9 mouse cellular contexts compared by ENCODE assay signal in the genomic region with DNA sequence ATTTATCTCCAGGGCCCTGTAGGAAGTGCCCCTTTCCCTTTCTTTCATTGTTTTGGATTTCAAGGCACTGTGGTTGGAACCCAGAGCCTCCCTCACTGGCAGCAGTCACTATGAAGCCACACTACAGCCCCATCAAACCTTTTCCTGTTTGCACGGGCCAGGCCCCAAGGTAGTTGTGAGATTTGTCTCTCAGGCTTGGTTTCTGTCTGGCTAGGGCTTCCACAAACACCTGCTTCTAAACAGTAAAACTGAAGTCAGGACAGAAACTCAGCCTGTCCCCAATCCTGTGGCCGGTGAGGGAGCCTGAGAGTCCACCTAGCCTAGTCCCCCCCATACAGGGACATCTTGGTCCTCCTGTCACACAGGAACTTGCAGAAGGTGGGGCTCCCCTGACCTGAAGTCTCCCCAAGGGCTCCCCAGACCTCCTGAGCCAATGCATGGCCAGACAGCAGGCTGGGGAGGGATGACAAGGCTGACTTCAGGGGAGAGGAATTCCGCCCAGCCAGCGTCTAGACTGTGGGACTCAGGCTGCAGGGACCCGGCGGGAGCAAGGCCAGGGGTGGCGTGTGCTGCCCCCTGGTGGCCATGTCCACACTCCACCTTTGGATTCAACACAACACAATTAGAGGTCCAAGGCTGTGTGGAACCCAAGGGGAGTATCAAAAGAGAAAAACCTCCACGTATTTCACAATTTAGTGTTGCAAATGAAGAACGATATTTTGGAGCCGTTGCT. TPM values are rescaled to one million over a fixed set of nuclear protein-coding genes. Genes with fewer than 3 reads are reported as not detected.
DNase-seq lines count a peak whose midpoint lies in the region; ATAC-seq and TF ChIP-seq lines count a peak whose summit lies in the region.
"Had no signal": no experiment of that assay in that cellular context is flagged by ENCODE, and none has a peak within 500 bp of the region (broad histone marks: within the 10 kb centered on the region; RNA-seq: fewer than 3 reads in every experiment).

No protein-coding gene starts in this region.

- H3K27ac ChIP-seq in cerebellum, adult 2 months (ENCODE audit: insufficient read depth, low read length): no peak overlapping the region
- H3K27ac ChIP-seq in forebrain, embryonic 16.5 days (ENCODE audit: low read length): no peak overlapping the region
- no peak overlapping the region; the same call in 1 of the 2 replicates for H3K27ac ChIP-seq in hindbrain, embryonic 10.5 days
- H3K27ac ChIP-seq in left cerebral cortex, adult 2 months: no peak overlapping the region
- H3K27ac ChIP-seq: macrophage had no signal

- no peaks in the 10 kb centered on the region for H3K9me3 ChIP-seq in forebrain, embryonic 16.5 days (ENCODE audit: control insufficient read depth, low read length)
- no peaks in the 10 kb centered on the region for H3K9me3 ChIP-seq in hindbrain, embryonic 10.5 days
- no peaks in the 10 kb centered on the region for H3K9me3 ChIP-seq in megakaryocyte, embryonic 14.5 days

- no peak overlapping the region for H3K4me2 ChIP-seq in forebrain, embryonic 16.5 days (ENCODE audit: low read length)

- intact Hi-C loops in left cerebral cortex, adult 2 months (cut with DNase I): loop anchor here (1.0 kb wide), 1 partner anchor 60 kb away; no protein-coding TSS in a partner anchor

- WGBS in cerebellum, adult 2 months: 16% methylated on average over 10 of the region's 10 CpGs
- 10% methylated on average over 10 of the region's 10 CpGs for WGBS in forebrain, embryonic 16.5 days
- 12% methylated on average over 10 of the region's 10 CpGs for WGBS in hindbrain, embryonic 10.5 days

- TF ChIP-seq CTCF in Patski (IDR thresholded peaks at IDR 0.05): no peak
- TF ChIP-seq CTCF in cerebellum, adult 2 months (IDR thresholded peaks at IDR 0.05; ENCODE audit: borderline replicate concordance, insufficient read depth, low read depth, low read length): peak; percentile 99
- TF ChIP-seq CTCF in left cerebral cortex, adult 2 months (IDR thresholded peaks at IDR 0.05): peak; percentile 96

- POLR2A ChIA-PET in Patski (lab: Charles Lee): no interaction called here

- no peak overlapping the region for H3K9ac ChIP-seq in forebrain, embryonic 16.5 days (replicated peaks; ENCODE audit: low read depth, low read length)

- no peak overlapping the region for H3K4me3 ChIP-seq in cerebellum, adult 2 months (replicated peaks; ENCODE audit: insufficient read depth, low read depth, low read length)
- no peak overlapping the region for H3K4me3 ChIP-seq in forebrain, embryonic 16.5 days (replicated peaks; ENCODE audit: low read length)
- H3K4me3 ChIP-seq in hindbrain, embryonic 10.5 days: no peak overlapping the region
- no peak overlapping the region for H3K4me3 ChIP-seq in left cerebral cortex, adult 2 months
- H3K4me3 ChIP-seq in megakaryocyte, embryonic 14.5 days (replicated peaks): peak overlapping the region; percentile 74

- H3K4me1 ChIP-seq in cerebellum, adult 2 months (ENCODE audit: control insufficient read depth, insufficient read depth, low read length): peaks cover 4% of the 10 kb centered on the region
- H3K4me1 ChIP-seq in forebrain, embryonic 16.5 days (replicated peaks; ENCODE audit: control insufficient read depth, insufficient read depth, low read length): peaks cover 6% of the 10 kb centered on the region; the same call in 1 of the 2 replicates
- H3K4me1 ChIP-seq in hindbrain, embryonic 10.5 days (replicated peaks): peaks cover 16% of the 10 kb centered on the region
- peaks cover 50% of the 10 kb centered on the region for H3K4me1 ChIP-seq in megakaryocyte, embryonic 14.5 days

- no peak for DNase-seq in Patski (ENCODE audit: low read depth, low spot score)
- DNase-seq in cerebellum, adult 2 months: peak; percentile 82 to 85
- peak; percentile 87 for DNase-seq in hindbrain, embryonic 10.5 days (ENCODE audit: low spot score)
- peak; percentile 69 to 72 for DNase-seq in left cerebral cortex, adult 2 months (ENCODE audit: extremely low spot score in 1 of 2, low spot score in 2 of 2)
- peak; percentile 72 for DNase-seq in retina, postnatal 7 days (ENCODE audit: low read depth, low spot score)
- peak; percentile 89 for DNase-seq in urinary bladder, postnatal 14 days (ENCODE audit: low spot score)

- H3K27me3 ChIP-seq in Patski: no peaks in the 10 kb centered on the region
- H3K27me3 ChIP-seq in cerebellum, adult 2 months (ENCODE audit: control insufficient read depth, insufficient read depth, low read length): no peaks in the 10 kb centered on the region
- peaks cover 24% of the 10 kb centered on the region for H3K27me3 ChIP-seq in forebrain, embryonic 16.5 days (replicated peaks; ENCODE audit: control insufficient read depth, insufficient read depth, low read length)
- peaks cover 62% of the 10 kb centered on the region for H3K27me3 ChIP-seq in hindbrain, embryonic 10.5 days (ENCODE audit: insufficient read depth, poor library complexity, severe bottlenecking)
- peaks cover 67% of the 10 kb centered on the region for H3K27me3 ChIP-seq in megakaryocyte, embryonic 14.5 days (replicated peaks)

- peak; percentile 51 for ATAC-seq in Patski
- ATAC-seq in forebrain, embryonic 16.5 days: peak; percentile 83

- in situ Hi-C loops in Patski (cut with MboI; ENCODE audit: low pct_unique_long_range_greater_than_20kb): no loop called here

- H3K36me3 ChIP-seq in forebrain, embryonic 16.5 days (ENCODE audit: control insufficient read depth, insufficient read depth): no peaks in the 10 kb centered on the region
- no peaks in the 10 kb centered on the region for H3K36me3 ChIP-seq in hindbrain, embryonic 10.5 days
- H3K36me3 ChIP-seq in megakaryocyte, embryonic 14.5 days (replicated peaks; ENCODE audit: low read length): no peaks in the 10 kb centered on the region

- no peak for TF ChIP-seq POLR2A in cerebellum, adult 2 months (IDR thresholded peaks at IDR 0.05; ENCODE audit: borderline replicate concordance, insufficient read depth, low read length)

- CTCF ChIA-PET in Patski (lab: Charles Lee): interaction anchor here (2.9 to 10.2 kb wide), 2 partner anchors 33 to 60 kb away, joined by 10 to 130 read pairs; a partner anchor contains a TSS

RNA-seq across cellular contexts. Expression of a gene that starts 26.9 kb away (rescaled TPM):
- 7.2 TPM for polyA plus RNA-seq in Patski (2021)
- polyA plus RNA-seq in cerebellum, adult 2 months (2012; rRNA removed): 21.0 and 23.0 TPM in 2 replicates
- polyA plus RNA-seq in forebrain, embryonic 16.5 days (2015; fragmentation: Nextera tagmentation; extraction: Ambion mirVana): 41.0 and 47.4 TPM in 2 replicates
- 7.1 and 8.6 TPM in 2 replicates for polyA plus RNA-seq in hindbrain, embryonic 10.5 days (2016; fragmentation: Nextera tagmentation; extraction: Ambion mirVana)
- total RNA-seq in left cerebral cortex, adult 2 months (2021): 100 to 1,000 TPM in 1 of 2 experiments, 10 to 100 TPM in 1; 66.6 to 111 TPM
- 0.41 and 1.1 TPM in 2 replicates for polyA plus RNA-seq in megakaryocyte, embryonic 14.5 days (2012; ENCODE audit: insufficient read depth, low replicate concordance)

RNA-seq across cellular contexts. Expression of a gene that starts 37.6 kb away (rescaled TPM):
- polyA plus RNA-seq in Patski (2021): 0.33 TPM
- 126 and 136 TPM in 2 replicates for polyA plus RNA-seq in cerebellum, adult 2 months (2012; rRNA removed)
- polyA plus RNA-seq in forebrain, embryonic 16.5 days (2015; fragmentation: Nextera tagmentation; extraction: Ambion mirVana): 37.6 and 45.4 TPM in 2 replicates
- 4.6 and 9.8 TPM in 2 replicates for polyA plus RNA-seq in hindbrain, embryonic 10.5 days (2016; fragmentation: Nextera tagmentation; extraction: Ambion mirVana)
- 100 to 1,000 TPM; 100 to 116 TPM for total RNA-seq in left cerebral cortex, adult 2 months (2021)
- 0.06 TPM in 1 of 2 replicates, not detected in the other for polyA plus RNA-seq in megakaryocyte, embryonic 14.5 days (2012; ENCODE audit: insufficient read depth, low replicate concordance)
- polyA plus RNA-seq: macrophage had no signal

RNA-seq across cellular contexts. Expression of a gene that starts 49.4 kb away (rescaled TPM):
- polyA plus RNA-seq in Patski (2021): 14.3 TPM
- polyA plus RNA-seq in cerebellum, adult 2 months (2012; rRNA removed): 75.2 and 77.0 TPM in 2 replicates
- 48.1 and 54.0 TPM in 2 replicates for polyA plus RNA-seq in forebrain, embryonic 16.5 days (2015; fragmentation: Nextera tagmentation; extraction: Ambion mirVana)
- polyA plus RNA-seq in hindbrain, embryonic 10.5 days (2016; fragmentation: Nextera tagmentation; extraction: Ambion mirVana): 16.9 and 26.7 TPM in 2 replicates
- total RNA-seq in left cerebral cortex, adult 2 months (2021): 10 to 100 TPM; 61.3 to 62.5 TPM
- 1.9 and 7.5 TPM in 2 replicates for polyA plus RNA-seq in megakaryocyte, embryonic 14.5 days (2012; ENCODE audit: insufficient read depth, low replicate concordance)

RNA-seq across cellular contexts. Expression of a gene that starts 58.0 kb away (rescaled TPM):
- 53.8 TPM for polyA plus RNA-seq in Patski (2021)
- polyA plus RNA-seq in cerebellum, adult 2 months (2012; rRNA removed): 30.6 and 33.3 TPM in 2 replicates
- polyA plus RNA-seq in forebrain, embryonic 16.5 days (2015; fragmentation: Nextera tagmentation; extraction: Ambion mirVana): 5.8 and 7.0 TPM in 2 replicates
- 9.8 and 11.8 TPM in 2 replicates for polyA plus RNA-seq in hindbrain, embryonic 10.5 days (2016; fragmentation: Nextera tagmentation; extraction: Ambion mirVana)
- total RNA-seq in left cerebral cortex, adult 2 months (2021): 10 to 100 TPM; 24.0 to 36.0 TPM
- 29.3 and 96.0 TPM in 2 replicates for polyA plus RNA-seq in megakaryocyte, embryonic 14.5 days (2012; ENCODE audit: insufficient read depth, low replicate concordance)
